Mouse (Mus musculus) forelimb bud, embryonic 11.5 days (tissue): ENCODE measurements around the gene Robo3.

Experiments
- DNase-seq: peaks from one replicate; pipeline ENCODE4 v3.0.0-alpha.2; 2012; ENCODE audit warnings: low read depth, low spot score

The Robo3 gene

DNA sequence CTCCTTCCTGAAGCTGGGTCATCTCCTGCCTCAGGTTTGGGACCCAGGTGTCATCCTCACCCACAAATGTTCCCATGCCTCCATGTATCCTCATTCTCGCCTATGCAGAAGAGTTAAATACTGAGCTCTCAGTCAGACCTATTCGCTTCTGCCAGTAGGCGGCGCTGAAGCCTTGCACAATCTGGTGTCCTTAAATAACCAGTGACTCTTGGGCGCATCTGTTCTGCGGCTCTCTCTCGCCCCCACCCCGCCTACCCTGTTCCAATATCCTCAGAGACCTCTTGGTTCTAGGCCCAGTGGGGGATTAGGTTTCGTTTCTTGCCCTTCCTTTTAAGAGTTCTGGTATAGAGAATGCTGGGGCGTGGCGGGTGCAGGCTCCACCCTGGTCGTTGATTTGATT is 2.5 kb downstream of the Robo3 start:
- DNase-seq, result peak; percentile 88

DNA sequence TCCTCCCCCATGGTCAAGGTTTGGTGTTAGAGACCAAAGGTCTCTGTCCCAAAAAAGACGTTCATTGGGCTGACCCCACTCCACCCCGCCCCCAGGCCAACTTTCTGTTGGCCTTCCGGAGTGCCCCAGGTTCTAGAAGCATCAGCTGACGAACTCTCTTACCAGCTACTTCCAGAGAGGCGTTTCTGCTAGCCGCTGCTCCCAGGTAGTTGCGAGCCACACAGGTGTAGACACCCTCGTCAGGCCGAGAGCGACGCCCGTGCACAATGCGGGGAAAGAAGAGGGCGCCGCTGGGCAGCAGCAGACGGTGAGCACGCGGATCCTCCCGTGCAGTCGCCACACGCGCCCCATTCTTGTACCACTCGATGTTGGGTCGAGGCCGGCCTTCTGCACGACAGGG is 3.7 kb downstream of the Robo3 start:
- no peak for DNase-seq

DNA sequence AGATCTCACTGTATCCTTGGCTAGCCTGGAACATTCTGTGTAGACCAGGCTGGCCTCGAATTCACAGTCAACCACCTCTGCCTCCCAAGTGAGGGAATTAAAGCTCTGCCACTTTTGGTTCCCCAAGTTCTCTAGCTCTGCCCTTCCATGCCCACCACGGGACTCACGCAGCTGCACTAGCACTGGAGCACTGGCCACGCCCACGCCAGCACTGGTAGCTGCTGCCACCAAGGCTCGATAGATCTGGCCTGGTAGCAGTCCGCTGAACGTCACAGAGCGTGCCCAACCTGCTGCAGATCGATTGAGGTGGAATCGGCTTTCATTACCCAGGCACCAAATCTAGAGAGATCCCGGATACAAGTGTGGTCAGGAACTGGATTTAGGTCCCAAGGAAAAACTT is 11.8 kb downstream of the Robo3 start:
- no peak for DNase-seq

DNA sequence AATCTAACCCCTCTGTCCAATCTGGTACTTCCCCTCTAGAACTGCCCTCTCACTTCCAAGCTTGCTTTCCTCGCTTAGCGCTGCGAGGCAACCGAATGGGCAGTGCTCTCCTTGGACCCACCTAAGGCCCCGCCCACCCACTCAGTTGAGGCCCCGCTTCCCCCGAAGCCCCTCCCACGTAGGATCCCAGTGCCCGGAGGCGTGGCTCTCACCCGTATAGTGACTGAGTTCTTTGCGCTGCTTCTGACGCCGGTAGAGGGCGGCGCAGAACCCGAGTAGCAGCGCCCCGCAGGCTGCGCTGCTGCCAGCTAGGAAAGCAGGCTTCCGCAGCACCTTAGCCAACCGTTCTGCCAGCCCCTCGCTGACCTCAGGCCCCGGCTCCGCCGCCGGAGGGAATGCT is 12.4 kb downstream of the Robo3 start:
- DNase-seq, result peak; percentile 83

DNA sequence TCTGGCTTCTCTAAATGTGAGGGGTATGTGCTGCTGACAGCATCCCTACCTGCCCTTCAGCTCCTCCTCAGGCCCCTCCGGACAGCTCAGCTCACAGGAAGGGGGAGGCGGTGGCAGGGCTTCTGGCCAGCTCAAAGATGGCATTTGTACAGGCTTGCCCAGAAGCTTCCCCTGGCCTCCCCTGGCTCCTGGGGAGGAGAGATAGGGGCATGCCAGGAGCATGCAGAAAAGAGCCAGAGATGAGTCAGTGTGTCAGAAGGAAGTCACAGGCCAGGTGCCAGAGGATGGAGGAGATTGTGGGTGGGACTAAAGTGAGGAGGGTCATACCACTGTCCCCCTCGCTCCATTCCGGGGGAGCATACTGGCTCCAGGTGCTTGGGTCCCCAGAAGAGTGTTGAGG is 14.3 kb downstream of the Robo3 start:
- no peak for DNase-seq

DNA sequence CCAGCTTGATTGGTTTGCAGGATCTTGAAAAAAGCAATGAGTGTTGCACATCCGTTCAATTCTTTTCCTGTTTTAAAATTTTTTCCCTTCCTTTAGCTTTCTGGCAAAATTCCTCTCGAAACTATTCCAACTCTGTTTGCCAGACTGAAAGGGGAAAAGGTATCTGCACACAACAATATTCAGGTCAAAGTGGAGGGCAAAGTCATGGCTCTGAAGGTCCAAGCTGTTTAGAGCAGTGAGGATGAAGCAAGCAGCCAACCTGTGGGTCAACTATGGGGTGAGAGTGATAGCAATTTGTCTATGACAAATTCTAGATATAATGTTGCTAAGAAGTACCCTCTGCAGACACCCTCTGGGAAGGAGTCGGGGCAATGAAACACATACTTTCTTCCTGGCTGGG is 18.4 kb downstream of the Robo3 start:
- no peak for DNase-seq

DNA sequence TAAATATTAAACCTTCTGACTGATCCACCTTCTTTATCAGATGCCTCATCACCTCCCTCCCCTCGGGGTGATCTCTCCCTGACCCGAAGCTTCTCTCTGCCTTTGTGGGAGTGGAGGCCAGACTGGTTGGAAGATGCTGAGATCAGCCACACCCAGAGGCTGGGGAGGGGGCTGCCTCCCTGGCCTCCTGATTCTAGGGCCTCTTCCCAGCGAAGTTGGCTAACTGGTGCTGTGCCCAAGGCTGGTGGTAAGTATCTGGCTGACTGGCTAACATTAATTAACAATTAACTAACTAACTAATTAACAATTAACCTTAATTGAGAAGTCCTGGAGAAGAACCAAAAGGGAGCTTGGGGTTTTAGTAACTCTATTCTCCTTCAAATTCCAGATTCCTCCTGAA is 20.1 kb downstream of the Robo3 start:
- DNase-seq, result no peak

DNA sequence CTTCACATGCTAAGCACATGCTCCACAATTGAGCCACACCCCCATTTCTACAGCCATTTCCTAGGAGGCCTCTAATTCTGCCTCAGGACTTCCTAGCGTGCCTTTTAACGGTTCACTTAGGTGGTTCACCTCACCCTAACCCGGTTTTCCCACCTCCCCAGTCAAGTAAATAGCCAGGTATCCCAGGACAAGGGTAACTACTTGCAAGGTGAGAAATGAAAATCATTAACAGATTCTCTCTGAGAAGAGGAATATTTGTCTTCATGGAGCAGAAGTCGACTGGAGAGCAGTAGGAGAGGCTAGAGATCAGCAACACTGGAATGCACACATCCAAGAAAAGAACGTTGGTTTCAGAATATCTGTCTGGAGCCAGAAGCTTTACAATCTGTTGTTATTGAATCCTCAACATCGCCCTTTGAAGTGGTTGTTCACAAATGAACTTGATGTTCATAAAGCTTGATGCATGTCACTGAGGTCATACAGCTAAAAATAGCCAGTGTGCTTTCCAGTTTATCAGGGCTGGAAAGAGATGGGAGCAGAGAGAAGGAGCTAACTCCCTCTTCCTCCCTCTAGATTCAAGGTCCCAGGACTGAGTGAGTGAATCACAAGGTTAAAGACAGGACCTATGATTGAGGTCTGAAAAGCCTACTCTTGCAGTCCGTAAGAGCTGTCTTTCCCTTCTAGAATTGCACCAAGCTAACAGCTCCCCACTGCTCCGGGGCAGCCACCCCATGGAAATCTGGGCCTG is 23.2 kb downstream of the Robo3 start:
- no peak for DNase-seq

DNA sequence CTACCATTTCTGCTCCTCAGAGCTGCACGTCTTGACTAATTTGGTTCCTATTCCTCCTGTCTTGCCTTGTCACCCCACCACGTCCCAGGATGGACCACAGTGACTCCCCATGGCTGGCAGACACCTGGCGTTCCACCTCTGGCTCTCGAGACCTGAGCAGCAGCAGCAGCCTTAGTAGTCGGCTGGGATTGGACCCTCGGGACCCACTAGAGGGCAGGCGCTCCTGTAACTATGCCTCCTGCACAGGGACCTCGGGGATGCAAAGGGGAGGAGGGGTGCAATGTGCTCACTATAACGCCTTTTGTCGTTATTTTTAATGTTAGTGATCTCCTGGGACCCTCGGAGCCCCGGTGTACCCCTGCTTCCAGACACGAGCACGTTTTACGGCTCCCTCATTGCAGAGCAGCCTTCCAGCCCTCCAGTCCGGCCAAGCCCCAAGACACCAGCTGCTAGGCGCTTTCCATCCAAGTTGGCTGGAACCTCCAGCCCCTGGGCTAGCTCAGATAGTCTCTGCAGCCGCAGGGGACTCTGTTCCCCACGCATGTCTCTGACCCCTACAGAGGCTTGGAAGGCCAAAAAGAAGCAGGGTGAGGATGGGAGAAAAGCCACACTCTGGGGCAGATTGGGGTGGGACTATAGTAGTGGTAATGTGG is 25.1 kb downstream of the Robo3 start:
- no peak for DNase-seq

DNA sequence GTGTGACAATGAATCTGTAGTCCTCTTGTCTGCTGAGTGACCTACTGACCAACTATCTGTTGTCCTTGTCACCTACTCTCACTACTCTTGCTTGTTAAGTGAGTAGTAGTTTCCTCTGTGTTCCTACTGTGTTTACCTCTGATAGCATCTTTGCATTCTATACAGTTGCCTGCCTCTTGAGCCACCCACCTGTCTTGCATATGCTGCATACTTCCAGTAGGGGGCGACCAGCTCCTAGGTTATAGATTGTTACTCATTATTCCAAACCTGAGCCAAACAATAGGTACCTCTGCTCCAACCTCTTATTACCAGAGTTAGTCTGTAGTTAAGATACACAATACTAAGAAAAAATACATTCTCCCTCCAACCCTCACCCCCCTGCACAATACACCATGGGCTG is 26.7 kb downstream of the Robo3 start:
- peak; percentile 28 for DNase-seq

DNA sequence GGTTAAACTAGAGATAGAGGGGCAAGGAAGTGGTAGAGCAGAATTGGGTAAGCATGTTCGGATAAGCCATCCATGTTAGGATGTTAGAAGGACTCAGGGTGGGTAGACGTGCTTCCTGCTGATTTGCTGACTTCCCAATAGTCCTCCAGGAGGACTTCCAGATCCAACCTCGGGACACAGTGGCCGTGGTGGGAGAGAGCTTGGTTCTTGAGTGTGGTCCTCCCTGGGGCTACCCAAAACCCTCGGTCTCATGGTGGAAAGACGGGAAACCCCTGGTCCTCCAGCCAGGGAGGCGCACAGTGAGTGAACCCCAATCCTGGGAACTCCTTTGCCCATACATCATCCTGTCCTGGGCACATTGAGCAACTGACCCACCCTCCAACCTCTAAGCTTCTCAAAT is 30.0 kb downstream of the Robo3 start:
- no peak for DNase-seq

DNA sequence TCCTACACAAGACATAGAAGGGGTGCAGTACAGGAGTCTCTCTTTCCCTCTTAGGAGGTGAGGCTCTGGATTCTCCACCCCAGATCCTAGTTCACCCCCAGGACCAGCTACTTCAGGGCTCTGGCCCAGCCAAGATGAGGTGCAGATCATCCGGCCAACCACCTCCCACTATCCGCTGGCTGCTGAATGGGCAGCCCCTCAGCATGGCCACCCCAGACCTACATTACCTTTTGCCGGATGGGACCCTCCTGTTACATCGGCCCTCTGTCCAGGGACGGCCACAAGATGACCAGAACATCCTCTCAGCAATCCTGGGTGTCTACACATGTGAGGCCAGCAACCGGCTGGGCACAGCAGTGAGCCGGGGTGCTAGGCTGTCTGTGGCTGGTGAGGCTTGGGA is 30.5 kb downstream of the Robo3 start:
- DNase-seq, result no peak

DNA sequence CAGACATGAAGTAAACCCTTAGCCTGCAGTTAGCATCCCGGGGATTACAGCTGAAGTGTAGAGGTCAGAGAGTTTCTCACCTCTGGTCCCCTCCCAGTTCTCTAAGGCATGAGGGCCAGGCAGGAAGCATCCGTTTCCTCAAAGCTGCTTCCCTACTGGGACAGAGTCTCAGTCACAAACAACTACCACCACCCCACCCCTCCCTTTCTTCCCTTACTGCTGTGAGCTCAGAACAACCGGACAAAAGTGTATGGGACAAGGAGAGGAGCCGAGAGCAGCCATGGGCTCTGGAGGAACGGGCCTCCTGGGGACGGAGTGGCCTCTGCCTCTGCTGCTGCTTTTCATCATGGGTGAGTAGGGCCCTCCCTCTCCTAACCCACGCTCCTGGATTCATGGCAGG is 31.2 kb downstream of the Robo3 start, which contains the start of gene Robo4:
Gene Robo4 (plus strand): TSS at position 96 of the 400 bp plus-strand sequence.
- no peak for DNase-seq

DNA sequence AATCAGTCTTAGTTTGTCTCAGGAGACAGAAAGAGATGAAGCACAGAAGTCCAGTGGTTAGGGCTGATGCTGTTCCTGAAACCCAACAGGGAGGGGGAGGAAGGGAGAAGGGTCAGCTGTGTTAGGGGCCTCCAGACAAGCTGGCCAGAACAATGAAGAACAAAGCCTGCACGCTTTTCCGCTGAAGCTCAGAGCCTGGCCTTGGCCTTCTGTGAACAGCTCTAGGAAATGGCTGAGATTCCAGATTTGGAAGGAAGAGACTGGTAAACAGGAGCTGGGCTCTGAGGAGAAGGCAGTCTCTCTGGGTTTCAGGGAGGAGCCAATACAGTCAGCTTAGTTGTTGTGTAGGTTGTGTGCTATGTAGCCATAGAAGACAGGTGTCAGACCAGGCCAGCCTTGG is 32.5 kb downstream of the Robo3 start:
- no peak for DNase-seq

DNA sequence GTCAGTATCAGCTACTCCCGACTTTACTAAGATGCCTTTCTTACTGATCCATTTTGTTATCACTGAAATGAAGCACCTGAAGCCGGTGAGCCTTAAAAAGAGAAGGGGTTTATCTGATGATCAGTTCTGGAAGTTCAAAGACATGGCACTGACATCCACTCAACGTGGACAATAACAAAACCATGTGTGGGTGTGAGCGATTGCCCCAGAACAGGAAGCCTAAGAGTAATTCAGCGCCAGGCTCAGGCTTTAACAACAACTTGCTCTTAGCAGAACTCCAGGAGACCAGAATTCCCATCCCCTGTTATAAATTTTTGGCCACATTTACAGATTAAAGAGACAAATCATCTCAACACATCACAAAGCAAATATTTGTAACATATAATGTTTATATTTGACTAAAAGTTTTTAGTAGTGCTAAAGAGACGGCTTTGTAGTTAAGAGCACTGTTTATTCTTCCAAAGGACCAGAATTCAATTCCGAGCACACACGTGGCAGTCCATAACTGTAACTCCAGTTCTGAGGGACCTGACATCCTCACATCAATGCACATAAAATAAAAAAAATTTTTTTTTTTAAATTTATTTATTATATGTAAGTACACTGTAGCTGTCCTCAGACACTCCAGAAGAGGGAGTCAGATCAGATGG is 39.4 kb downstream of the Robo3 start:
- DNase-seq, result no peak

DNA sequence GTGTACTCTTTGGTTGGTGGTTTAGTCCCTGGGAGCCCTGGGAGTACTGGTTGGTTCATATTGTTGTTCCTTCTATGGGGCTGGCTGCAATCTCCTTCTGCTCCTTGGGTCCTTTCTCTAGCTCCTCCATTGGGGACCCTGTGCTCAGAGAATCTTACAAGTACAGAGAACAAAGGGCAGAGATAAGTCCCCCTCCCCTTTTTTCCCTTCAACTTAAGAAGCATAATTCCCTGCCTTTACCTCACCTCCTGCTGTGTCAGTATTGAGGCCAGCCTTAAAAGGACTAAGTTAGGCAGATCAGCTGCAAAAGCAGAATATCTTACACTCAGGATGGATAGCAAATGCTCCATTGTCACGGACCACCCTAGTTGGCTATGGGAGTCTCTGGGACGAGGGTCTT is 41.0 kb downstream of the Robo3 start:
- no peak for DNase-seq

DNA sequence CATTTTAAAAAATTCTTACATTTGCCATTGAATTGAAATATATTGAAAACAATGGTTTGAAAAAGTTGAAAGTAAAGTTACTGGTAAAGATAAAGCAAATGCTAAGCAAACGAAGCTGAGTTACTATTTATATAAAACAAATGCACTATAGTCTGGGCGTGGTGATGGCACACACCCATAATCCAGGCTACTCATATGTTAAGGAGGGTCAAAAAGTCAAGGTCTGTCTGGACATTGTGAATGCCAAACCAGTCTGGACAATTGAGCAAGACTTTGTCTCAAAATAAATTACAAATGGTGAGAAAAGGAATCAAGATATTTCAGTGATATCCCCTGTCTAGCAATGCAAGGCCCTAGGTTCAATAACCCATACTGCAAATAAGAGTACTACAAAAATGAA is 42.2 kb downstream of the Robo3 start:
- no peak for DNase-seq

DNA sequence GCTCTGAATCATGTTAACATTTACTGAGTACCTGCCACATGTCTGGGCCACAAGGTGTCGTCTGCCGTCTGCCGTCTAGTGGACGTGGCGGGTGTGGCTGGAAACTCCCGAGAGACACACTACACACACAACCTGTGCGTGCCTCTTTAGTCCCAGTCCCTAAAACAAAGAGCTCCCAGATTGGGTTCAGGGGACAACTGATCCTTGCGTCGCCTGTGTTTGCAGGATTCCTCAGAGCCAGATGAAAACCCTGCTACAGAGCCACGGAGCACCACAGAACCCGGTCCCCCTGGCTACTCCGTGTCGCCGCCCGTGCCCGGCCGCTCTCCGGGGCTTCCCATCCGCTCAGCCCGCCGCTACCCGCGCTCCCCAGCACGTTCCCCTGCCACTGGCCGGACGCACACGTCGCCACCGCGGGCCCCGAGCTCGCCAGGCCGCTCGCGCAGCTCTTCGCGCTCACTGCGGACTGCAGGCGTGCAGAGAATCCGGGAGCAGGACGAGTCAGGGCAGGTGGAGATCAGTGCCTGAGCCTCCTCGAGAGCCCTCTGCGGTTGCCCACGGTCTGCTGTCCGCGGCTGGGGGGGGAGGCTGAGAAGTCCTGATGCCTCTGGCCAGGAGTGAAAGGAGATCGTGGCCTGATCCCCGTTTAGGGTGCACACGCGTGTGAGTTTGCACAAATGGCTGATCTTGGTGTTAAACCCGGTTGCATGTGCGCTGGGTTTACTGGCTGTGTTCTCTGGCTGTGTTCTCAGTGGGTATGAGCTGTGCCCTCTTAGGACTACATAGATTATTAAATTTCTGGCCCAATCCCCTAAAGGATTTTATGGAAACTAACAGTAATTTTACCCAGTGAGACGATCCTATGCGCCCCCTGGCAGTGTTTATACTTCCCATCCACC is 48.5 kb downstream of the Robo3 start:
- DNase-seq, result peak; percentile 35

DNA sequence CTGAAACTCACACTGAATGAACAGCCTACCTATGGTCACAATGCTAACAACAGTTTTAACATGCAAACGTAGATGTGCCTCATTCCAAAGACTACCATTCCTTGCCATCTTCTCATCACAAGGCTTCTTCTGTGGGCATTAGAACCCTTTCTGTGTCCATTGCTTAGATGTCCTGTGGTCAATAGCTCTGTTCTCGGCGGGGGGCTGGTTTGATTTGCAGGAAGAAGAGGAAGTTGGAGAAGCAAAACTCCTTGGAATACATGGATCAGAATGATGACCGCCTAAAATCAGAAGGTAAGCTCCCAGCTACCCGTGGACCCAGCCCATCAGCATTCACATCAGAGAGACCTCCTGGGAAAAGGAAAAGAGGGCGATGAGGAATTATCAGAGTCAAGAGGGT is 49.9 kb downstream of the Robo3 start:
- no peak for DNase-seq

DNA sequence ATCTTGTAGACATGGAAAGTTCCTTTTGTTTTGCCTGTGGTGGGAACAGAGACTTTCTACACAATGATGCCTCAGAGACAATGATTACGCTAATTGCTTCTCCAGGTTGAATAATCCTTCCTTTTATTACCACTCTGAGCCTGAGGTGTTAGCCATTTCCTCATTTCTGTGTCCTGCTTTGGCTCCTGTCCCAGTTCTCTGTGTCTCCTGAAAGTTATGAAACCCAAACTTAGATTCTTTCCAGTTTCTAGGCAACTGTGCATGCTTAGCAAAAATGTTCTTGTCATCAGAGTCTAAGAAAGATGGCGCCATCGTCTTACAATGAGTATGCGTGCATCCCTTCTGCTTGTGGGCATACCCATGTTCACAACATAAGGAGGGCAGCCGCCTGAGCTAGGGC is 57.3 kb downstream of the Robo3 start:
- no peak for DNase-seq

DNA sequence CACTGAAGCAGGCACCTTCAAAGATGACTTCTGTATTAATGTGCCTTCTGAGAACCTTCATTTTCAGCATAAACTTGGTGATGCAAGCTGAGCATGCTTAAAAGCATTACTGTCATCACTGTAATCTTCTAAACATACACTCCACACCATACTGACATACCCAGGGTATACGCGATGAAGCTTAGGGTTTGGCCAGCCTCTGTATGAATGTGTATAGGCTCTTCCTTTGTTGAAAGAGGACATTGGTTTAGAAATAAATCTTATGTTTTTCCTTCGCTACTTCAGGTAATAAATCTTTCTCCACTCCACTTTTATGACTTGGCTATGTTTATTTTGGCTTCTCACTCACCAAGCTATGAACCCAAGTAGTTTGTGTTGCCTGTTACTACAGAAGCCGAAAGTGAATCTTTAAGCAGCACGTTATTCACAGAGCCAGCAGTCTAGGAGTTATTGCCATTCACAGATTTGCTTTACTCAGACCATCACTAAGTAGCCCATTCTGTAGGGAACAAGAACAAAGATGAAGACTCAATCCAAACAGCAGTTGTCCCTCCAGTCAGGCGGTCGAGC is 61.7 kb downstream of the Robo3 start:
- DNase-seq, result no peak

DNA sequence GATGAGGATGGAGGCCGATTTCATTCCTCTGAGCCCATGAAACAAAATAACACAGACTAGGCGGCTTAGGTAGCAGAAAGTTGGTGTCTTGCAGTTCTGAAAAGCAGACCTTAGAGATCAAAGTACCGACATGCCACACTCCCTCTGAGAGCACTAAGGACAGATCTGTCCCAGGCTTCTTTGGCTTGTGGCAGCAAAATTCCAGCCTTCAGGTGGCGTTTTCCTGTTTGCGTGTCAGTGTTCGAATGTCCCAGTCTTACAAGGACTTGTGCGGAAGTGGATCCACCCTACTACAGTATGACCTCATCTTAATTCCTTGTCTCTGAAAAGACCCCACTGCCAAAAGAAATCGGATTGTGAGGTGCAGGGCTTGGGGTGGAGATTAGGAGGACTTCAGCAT is 64.2 kb downstream of the Robo3 start:
- no peak for DNase-seq
